Mouse (Mus musculus): ENCODE results near the gene Lingo1. TPM values are rescaled to one million over a fixed set of nuclear protein-coding genes. Genes with fewer than 3 reads are reported as not detected.

Lingo1 gene
- polyA plus RNA-seq, 1 experiment = 6.7 TPM

GRCm38 (mm10) chr9:56776881-56777801 lies 19.1 kb downstream of the Lingo1 start:
- TF ChIP-seq CTCF (IDR thresholded peaks at IDR 0.05; ENCODE audit: extremely low read depth, insufficient read depth, insufficient read length, insufficient replicate concordance) (no peak), POLR2A (IDR thresholded peaks at IDR 0.05; ENCODE audit: low read depth, low read length) (no peak)
- Histone ChIP-seq H3K4me1 (ENCODE audit: control insufficient read depth, insufficient read depth, insufficient read length) (no peaks in the 10 kb centered on the region), H3K4me3 (ENCODE audit: extremely low read depth, insufficient read depth, insufficient read length) (no peak overlapping the region), H3K36me3 (ENCODE audit: control insufficient read depth, insufficient read depth, low read length) (no peaks in the 10 kb centered on the region), H3K27ac (ENCODE audit: insufficient read depth, low read length) (no peak overlapping the region), H3K27me3 (ENCODE audit: control insufficient read depth, insufficient read depth, low read length) (no peaks in the 10 kb centered on the region)
- 77% methylated on average over 11 of the region's 11 CpGs for WGBS
- DNase-seq (ENCODE audit: low read depth in 1 of 2, low spot score in 2 of 2) = no peak

- no peak for DNase-seq (ENCODE audit: low read depth in 1 of 2, low spot score in 2 of 2)
- H3K4me1 ChIP-seq (ENCODE audit: control insufficient read depth, insufficient read depth, insufficient read length) = no peaks in the 10 kb centered on the region
- WGBS = 70% methylated on average over 7 of the region's 7 CpGs
- no peaks in the 10 kb centered on the region for H3K27me3 ChIP-seq (ENCODE audit: control insufficient read depth, insufficient read depth, low read length)
- no peak overlapping the region for H3K27ac ChIP-seq (ENCODE audit: insufficient read depth, low read length)
- TF ChIP-seq CTCF (IDR thresholded peaks at IDR 0.05; ENCODE audit: extremely low read depth, insufficient read depth, insufficient read length, insufficient replicate concordance) (no peak), POLR2A (IDR thresholded peaks at IDR 0.05; ENCODE audit: low read depth, low read length) (no peak)
- H3K4me3 ChIP-seq (ENCODE audit: extremely low read depth, insufficient read depth, insufficient read length) = no peak overlapping the region
- no peaks in the 10 kb centered on the region for H3K36me3 ChIP-seq (ENCODE audit: control insufficient read depth, insufficient read depth, low read length)
These were observed 20.9 kb downstream of the Lingo1 start for GRCm38 (mm10) chr9:56775161-56775934.

- Histone ChIP-seq H3K36me3 (ENCODE audit: control insufficient read depth, insufficient read depth, low read length) (no peaks in the 10 kb centered on the region), H3K27me3 (ENCODE audit: control insufficient read depth, insufficient read depth, low read length) (no peaks in the 10 kb centered on the region), H3K27ac (ENCODE audit: insufficient read depth, low read length) (no peak overlapping the region), H3K4me1 (ENCODE audit: control insufficient read depth, insufficient read depth, insufficient read length) (no peaks in the 10 kb centered on the region), H3K4me3 (ENCODE audit: extremely low read depth, insufficient read depth, insufficient read length) (no peak overlapping the region)
- no peak for DNase-seq (ENCODE audit: low read depth in 1 of 2, low spot score in 2 of 2)
- TF ChIP-seq POLR2A (IDR thresholded peaks at IDR 0.05; ENCODE audit: low read depth, low read length) = no peak
- TF ChIP-seq CTCF (IDR thresholded peaks at IDR 0.05; ENCODE audit: extremely low read depth, insufficient read depth, insufficient read length, insufficient replicate concordance) = peak; percentile 59; the same call in 1 of the 2 replicates
- WGBS = 46% methylated on average over 6 of the region's 6 CpGs
These were observed 22.0 kb downstream of the Lingo1 start for GRCm38 (mm10) chr9:56774231-56774630.

GRCm38 (mm10) chr9:56773666-56774065 lies 22.6 kb downstream of the Lingo1 start:
- H3K4me3 ChIP-seq (ENCODE audit: extremely low read depth, insufficient read depth, insufficient read length) = no peak overlapping the region
- WGBS = 82% methylated on average over 7 of the region's 7 CpGs
- no peak for DNase-seq (ENCODE audit: low read depth in 1 of 2, low spot score in 2 of 2)
- no peak overlapping the region for H3K27ac ChIP-seq (ENCODE audit: insufficient read depth, low read length)
- TF ChIP-seq CTCF (IDR thresholded peaks at IDR 0.05; ENCODE audit: extremely low read depth, insufficient read depth, insufficient read length, insufficient replicate concordance) (no peak), POLR2A (IDR thresholded peaks at IDR 0.05; ENCODE audit: low read depth, low read length) (no peak)
- no peaks in the 10 kb centered on the region for H3K4me1 ChIP-seq (ENCODE audit: control insufficient read depth, insufficient read depth, insufficient read length)
- H3K27me3 ChIP-seq (ENCODE audit: control insufficient read depth, insufficient read depth, low read length) = no peaks in the 10 kb centered on the region
- no peaks in the 10 kb centered on the region for H3K36me3 ChIP-seq (ENCODE audit: control insufficient read depth, insufficient read depth, low read length)

GRCm38 (mm10) chr9:56767653-56768136 lies 28.6 kb downstream of the Lingo1 start:
- 84% methylated on average over 9 of the region's 9 CpGs for WGBS
- H3K27me3 ChIP-seq (ENCODE audit: control insufficient read depth, insufficient read depth, low read length) = no peaks in the 10 kb centered on the region
- H3K4me3 ChIP-seq (ENCODE audit: extremely low read depth, insufficient read depth, insufficient read length) = no peak overlapping the region
- no peak for DNase-seq (ENCODE audit: low read depth in 1 of 2, low spot score in 2 of 2)
- TF ChIP-seq POLR2A (IDR thresholded peaks at IDR 0.05; ENCODE audit: low read depth, low read length) (no peak), CTCF (IDR thresholded peaks at IDR 0.05; ENCODE audit: extremely low read depth, insufficient read depth, insufficient read length, insufficient replicate concordance) (no peak)
- no peaks in the 10 kb centered on the region for H3K36me3 ChIP-seq (ENCODE audit: control insufficient read depth, insufficient read depth, low read length)
- H3K27ac ChIP-seq (ENCODE audit: insufficient read depth, low read length) = no peak overlapping the region
- H3K4me1 ChIP-seq (ENCODE audit: control insufficient read depth, insufficient read depth, insufficient read length) = no peaks in the 10 kb centered on the region

- TF ChIP-seq POLR2A (IDR thresholded peaks at IDR 0.05; ENCODE audit: low read depth, low read length) (no peak), CTCF (IDR thresholded peaks at IDR 0.05; ENCODE audit: extremely low read depth, insufficient read depth, insufficient read length, insufficient replicate concordance) (no peak)
- Histone ChIP-seq H3K27ac (ENCODE audit: insufficient read depth, low read length) (no peak overlapping the region), H3K4me1 (ENCODE audit: control insufficient read depth, insufficient read depth, insufficient read length) (no peaks in the 10 kb centered on the region), H3K36me3 (ENCODE audit: control insufficient read depth, insufficient read depth, low read length) (no peaks in the 10 kb centered on the region), H3K27me3 (ENCODE audit: control insufficient read depth, insufficient read depth, low read length) (no peaks in the 10 kb centered on the region), H3K4me3 (ENCODE audit: extremely low read depth, insufficient read depth, insufficient read length) (no peak overlapping the region)
- DNase-seq (ENCODE audit: low read depth in 1 of 2, low spot score in 2 of 2) = no peak
- 73% methylated on average over 11 of the region's 11 CpGs for WGBS
These were observed 29.5 kb downstream of the Lingo1 start for GRCm38 (mm10) chr9:56766629-56767357.

Measured in spleen, adult 2 months (tissue).